Mouse (Mus musculus) bone marrow, adult 2 months (tissue): ENCODE data around the gene Cldn15. TPM values are rescaled to one million over a fixed set of nuclear protein-coding genes. Genes with fewer than 3 reads are reported as not detected.

Source experiments
- H3K27ac ChIP-seq: fragments of 200-500 bp; 2 replicates; pipeline ENCODE4 v1.5.1; 2012; ENCODE audit warnings: low read depth, mild to moderate bottlenecking, control low read depth, inconsistent platforms, low read length; ENCODE audit not compliant: control insufficient read depth, poor library complexity, insufficient read depth
- H3K4me1 ChIP-seq: fragments of 200-500 bp; 2 replicates; pipeline ENCODE4 v1.6.1; 2011; ENCODE audit warnings: low read length; ENCODE audit not compliant: control insufficient read depth, insufficient read depth
- H3K4me3 ChIP-seq: fragments of 200-500 bp; replicated peaks from 2 replicates; pipeline ENCODE3; 2011; ENCODE audit warnings: mild to moderate bottlenecking, low read depth, low read length, control low read depth; ENCODE audit not compliant: control insufficient read depth
- CTCF ChIP-seq: fragments of 200-500 bp; IDR thresholded peaks from 2 replicates; pipeline ENCODE4 v1.5.1; 2011; ENCODE audit warnings: low read length, control low read depth; ENCODE audit not compliant: control insufficient read depth, insufficient read depth
- POLR2A ChIP-seq: fragments of 200-500 bp; IDR thresholded peaks from 2 replicates; pipeline ENCODE4 v1.6.1; 2011; ENCODE audit warnings: low read depth, mild to moderate bottlenecking, control low read depth, low read length, borderline replicate concordance; ENCODE audit not compliant: control insufficient read depth
- WGBS: fragments of 180-500 bp; shearing (Covaris S2); methylation state at CpG from one replicate; pipeline ENCODE4 v1.1.7; 2018; 5-methylcytosine and 5-hydroxymethylcytosine counted together
- polyA plus RNA-seq: library from polyadenylated mRNA; stranded (reverse); fragments of >200 nt; gene quantifications from 2 replicates; pipeline ENCODE4 v1.2.4, GENCODE M21; 2011; ENCODE audit warnings: low replicate concordance; ENCODE audit not compliant: missing spikeins, insufficient read depth, insufficient read length

Cldn15 gene
- polyA plus RNA-seq, 1 experiment = 31.1 TPM

DNA sequence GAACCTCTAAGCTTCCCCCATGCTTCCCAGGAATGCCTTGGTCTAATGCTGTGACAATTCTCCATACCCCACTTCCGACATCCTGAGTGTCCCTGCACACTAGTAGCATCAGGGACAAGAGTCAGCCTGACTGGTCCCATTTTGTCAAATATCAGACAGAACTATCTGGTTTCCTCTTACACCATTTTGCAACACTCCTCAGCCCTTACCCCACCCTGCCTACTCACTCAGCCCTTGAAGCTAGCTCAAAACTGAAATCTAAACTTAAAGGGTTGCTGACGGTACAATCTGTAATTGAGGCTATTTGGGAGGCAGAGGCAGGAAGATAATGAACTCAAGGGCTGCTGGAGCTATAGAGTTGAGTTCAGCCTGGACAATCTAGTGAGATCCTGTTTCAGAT lies 13.3 kb downstream of the Cldn15 start:
- peaks cover 4% of the 10 kb centered on the region; the same call in 1 of the 2 replicates for H3K4me1 ChIP-seq
- peak overlapping the region; percentile 79 for H3K27ac ChIP-seq
- WGBS = 38% methylated on average over 2 of the region's 2 CpGs
- no peak for TF ChIP-seq POLR2A
- no peak for TF ChIP-seq CTCF
- H3K4me3 ChIP-seq = peak overlapping the region; percentile 35

DNA sequence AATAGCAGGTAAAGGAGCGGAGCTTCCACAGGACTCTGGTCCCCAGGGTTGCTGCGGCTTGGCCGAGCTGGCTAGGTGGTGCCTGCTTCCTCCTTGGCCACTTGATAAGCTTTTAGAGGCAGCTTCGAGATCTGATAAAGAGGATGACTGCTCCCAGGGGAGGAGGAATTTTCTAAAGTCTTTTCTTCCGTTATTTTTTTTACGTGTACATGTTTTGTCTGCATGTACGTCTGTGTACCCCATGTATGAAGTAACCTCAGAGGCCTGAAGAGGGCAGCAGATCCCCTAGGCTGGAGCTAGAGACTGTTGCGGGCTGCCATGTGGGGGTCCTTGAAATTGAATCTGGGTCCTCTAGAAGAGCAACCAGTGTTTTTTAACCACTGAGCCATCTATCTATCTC lies 14.6 kb downstream of the Cldn15 start:
- H3K4me3 ChIP-seq = no peak overlapping the region
- 75% methylated on average over 8 of the region's 8 CpGs for WGBS
- peak overlapping the region; percentile 79; the same call in 1 of the 2 replicates for H3K27ac ChIP-seq
- peak; percentile 17; the same call in 1 of the 2 replicates for TF ChIP-seq CTCF
- peak; percentile 8; the same call in 1 of the 2 replicates for TF ChIP-seq POLR2A
- H3K4me1 ChIP-seq = peaks cover 3% of the 10 kb centered on the region; the same call in 1 of the 2 replicates

- Histone ChIP-seq H3K4me1 (no peaks in the 10 kb centered on the region; the same call in 1 of the 2 replicates), H3K27ac (no peak overlapping the region), H3K4me3 (no peak overlapping the region)
- TF ChIP-seq CTCF (peak; percentile 62), POLR2A (no peak)
- 56% methylated on average over 15 of the region's 16 CpGs for WGBS
These were observed 16.0 kb downstream of the Cldn15 start for GRCm38 (mm10) chr5:136982338-136982930.

GRCm38 (mm10) chr5:136984828-136985227 lies 18.4 kb downstream of the Cldn15 start:
- Histone ChIP-seq H3K4me1 (no peaks in the 10 kb centered on the region), H3K4me3 (no peak overlapping the region), H3K27ac (no peak overlapping the region)
- 90% methylated on average over 14 of the region's 14 CpGs for WGBS
- TF ChIP-seq CTCF (no peak), POLR2A (no peak)

GRCm38 (mm10) chr5:136986695-136987137 lies 20.3 kb downstream of the Cldn15 start, which contains the start of gene Plod3:
Gene Plod3, plus strand, starts transcription at chr5:136987019.
- peak within 1 kb of the TSS; percentile 79 for H3K27ac ChIP-seq
- TF ChIP-seq CTCF (no peak), POLR2A (peak; percentile 51; the same call in 1 of the 2 replicates)
- WGBS = under 1% methylated on average over 26 of the region's 26 CpGs

GRCm38 (mm10) chr5:136987138-136987933 lies 20.9 kb downstream of the Cldn15 start:
- Histone ChIP-seq H3K4me3 (peak overlapping the region; percentile 85), H3K27ac (peak overlapping the region; percentile 79), H3K4me1 (no peaks in the 10 kb centered on the region)
- under 1% methylated on average over 67 of the region's 67 CpGs for WGBS
- peak; percentile 45; the same call in 1 of the 2 replicates for TF ChIP-seq POLR2A
- no peak for TF ChIP-seq CTCF

More at GRCm38 (mm10) chr5:136986695-136987137, 20.3 kb downstream of the Cldn15 start, which contains the start of gene Plod3:
- H3K4me3 ChIP-seq = peak within 1 kb of the TSS; percentile 85
- H3K4me1 ChIP-seq = no peaks in the 10 kb centered on the region

GRCm38 (mm10) chr5:136987934-136988271 lies 21.5 kb downstream of the Cldn15 start, which contains the start of gene Znhit1:
Gene Znhit1, minus strand, starts transcription at chr5:136988021.
- TF ChIP-seq CTCF (no peak), POLR2A (no peak)
- no peaks in the 10 kb centered on the region for H3K4me1 ChIP-seq
- peak within 1 kb of the TSS; percentile 79 for H3K27ac ChIP-seq
- WGBS = 3% methylated on average over 12 of the region's 12 CpGs
- peak within 1 kb of the TSS; percentile 85 for H3K4me3 ChIP-seq

DNA sequence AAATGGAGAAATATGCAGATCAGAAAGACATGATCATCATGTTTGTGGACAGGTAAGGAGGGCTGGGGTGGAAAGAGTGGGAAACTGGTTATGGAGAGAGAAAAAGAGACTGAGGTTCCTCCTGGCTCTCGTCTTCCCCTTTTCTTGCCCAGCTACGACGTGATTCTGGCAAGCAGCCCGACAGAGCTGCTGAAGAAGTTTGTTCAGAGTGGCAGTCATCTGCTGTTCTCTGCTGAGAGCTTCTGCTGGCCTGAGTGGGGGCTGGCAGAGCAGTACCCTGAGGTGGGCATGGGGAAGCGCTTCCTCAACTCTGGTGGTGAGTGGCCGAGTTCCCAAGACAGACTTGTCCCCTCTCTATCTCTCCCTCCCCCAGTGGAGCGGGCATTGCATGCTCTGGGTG lies 22.0 kb downstream of the Cldn15 start:
- peak overlapping the region; percentile 20; the same call in 1 of the 2 replicates for H3K27ac ChIP-seq
- H3K4me1 ChIP-seq = no peaks in the 10 kb centered on the region
- peak overlapping the region; percentile 85 for H3K4me3 ChIP-seq
- 20% methylated on average over 7 of the region's 7 CpGs for WGBS
- no peak for TF ChIP-seq CTCF
- no peak for TF ChIP-seq POLR2A
